Mouse (Mus musculus) urinary bladder, postnatal 25 days (tissue): Measurements from ENCODE around the gene Tatdn3.

Experiments
- DNase-seq: peaks from one replicate; pipeline ENCODE4 v3.0.0; 2022; ENCODE audit warnings: low spot score

The Tatdn3 gene

DNA sequence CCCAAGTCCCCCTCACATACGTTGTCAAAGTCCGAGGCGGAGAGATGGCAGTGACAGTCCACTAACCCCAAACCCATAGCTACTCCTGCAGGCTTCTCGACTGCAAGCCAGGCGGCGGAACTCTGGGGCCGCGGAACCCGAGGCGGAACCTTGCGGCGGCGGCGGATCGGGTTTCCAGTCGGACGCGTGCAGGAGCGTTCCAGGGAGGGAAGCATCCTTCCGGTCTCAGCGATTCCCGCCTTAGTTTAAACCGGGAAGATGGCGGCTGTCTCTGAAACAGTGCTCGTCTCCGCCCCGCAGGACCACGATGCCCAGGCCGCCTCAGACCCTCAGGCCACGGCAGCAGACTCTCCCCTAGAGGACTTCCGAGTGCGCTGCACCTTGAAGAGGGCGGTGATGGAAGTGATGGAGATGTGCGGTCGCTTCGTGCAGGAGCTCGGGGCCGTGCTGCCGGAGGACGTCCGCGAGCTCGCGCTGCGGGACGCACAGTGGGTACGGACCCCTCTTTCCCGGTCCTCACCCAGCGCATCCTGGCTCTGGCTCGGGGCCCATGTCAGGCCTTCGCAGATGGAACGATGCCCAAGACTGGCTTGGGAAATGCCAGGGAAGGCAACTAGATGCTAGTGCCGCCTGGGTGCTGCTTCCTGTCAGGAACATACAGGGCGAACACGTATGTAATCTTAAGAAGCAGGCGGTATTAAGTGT is at the start of gene Tatdn3, which contains the start of gene Nsl1:
Gene Tatdn3 (minus strand): TSS at position 152 of the 705 bp plus-strand sequence.
Gene Nsl1 (plus strand): TSS at position 232 of the 705 bp plus-strand sequence.
- DNase-seq: peak; percentile 94

DNA sequence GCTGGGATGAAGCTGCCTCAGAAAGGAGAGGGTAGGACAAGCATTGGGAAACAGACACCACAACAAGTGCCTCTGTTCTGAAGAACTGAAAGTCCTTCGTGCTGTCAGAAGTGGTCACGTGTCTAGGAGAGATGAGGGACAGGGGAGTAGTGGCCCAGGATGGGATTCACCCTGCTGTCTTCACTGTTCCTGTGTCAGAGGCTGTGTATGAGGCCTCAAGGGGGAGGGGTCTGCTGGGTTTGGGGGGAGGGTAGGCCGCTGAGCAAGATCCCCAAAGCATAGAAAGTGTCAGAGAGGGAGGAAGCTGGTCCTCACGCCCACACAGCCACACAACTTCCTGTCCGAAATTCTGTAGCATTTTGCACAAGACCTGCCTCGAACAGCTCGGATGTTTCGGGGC is 48.4 kb upstream of the Tatdn3 start:
- DNase-seq: no peak

DNA sequence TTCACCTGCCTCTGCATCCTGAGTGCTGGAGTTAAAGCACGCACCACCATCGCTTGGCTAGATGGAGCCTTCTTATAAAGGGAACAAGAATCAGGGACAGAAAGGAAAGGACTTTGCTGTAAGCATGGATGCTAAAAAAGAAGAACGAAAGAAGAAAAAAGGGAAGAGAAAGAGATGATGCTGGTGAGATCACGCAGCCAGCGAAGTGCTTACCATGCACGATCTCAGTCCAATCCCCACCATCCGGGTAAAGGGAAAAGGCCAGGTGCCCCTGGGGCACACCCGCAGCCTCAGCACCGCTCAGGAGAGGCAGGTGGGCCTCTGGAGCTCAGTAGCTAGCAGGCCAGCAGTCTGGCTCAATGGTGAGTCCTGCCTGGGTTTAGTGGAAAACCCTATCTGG is 47.2 kb upstream of the Tatdn3 start:
- no peak for DNase-seq

- DNase-seq: no peak
Observed at GRCm38 (mm10) chr1:191107306-191107705, 44.6 kb upstream of the Tatdn3 start.

GRCm38 (mm10) chr1:191105246-191105645 is 42.5 kb upstream of the Tatdn3 start:
- DNase-seq: no peak

DNA sequence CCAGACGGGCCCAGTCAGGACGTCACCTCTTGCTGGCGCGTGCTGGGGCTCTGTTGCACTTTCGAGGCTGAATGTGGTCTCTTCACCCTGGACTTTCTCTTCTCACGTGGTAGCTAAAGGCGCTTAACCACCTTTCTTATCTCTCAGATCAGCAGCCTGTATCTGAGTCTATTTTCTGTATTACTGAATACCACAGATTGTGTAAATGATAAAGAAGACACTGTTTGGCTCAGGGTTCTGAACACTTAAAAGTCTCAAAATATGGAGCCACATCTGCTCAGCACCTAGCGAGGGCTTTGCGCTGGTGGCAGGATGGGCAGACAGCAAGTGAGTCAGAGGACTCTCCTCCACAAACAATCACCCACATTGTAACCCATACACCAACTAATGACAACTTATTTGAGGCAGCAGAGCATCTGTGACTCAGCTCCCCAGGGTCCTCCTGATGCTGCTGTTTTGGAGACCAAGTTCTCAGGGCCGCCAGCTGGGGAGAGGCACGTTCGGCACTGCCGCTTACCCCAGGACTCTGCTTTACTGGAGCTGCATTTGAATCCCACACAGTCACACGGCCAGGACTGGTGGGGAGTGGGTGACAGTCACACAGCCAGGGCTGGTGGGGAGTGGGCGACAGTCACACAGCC is 40.1 kb upstream of the Tatdn3 start:
- no peak for DNase-seq

DNA sequence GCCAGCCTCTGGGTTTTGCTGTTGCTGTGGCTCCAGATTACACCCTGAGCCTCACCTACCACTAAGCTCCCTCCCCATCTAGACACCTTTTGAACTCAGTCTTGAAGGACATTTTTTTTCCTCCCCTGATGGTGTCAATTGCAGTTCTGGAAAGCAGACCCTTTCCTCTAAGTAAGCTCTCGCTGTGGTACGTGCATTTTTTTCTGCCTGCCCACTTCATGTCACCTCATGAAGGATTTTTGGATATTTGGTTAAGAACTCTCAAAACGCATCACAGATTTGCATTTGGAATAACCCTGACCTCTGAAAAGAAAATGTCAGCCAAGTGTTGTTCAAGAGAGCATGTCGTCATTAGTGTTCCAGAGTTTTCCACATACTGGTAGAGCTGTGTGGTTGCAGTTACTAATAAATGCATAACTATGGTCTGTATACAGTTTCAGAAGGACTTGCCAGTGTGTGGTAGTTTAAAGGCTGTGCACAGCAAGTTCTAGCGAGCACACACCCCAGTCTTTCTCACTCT is 37.1 kb upstream of the Tatdn3 start:
- DNase-seq: no peak

- no peak for DNase-seq
Observed at GRCm38 (mm10) chr1:191099114-191099513, 36.4 kb upstream of the Tatdn3 start.

DNA sequence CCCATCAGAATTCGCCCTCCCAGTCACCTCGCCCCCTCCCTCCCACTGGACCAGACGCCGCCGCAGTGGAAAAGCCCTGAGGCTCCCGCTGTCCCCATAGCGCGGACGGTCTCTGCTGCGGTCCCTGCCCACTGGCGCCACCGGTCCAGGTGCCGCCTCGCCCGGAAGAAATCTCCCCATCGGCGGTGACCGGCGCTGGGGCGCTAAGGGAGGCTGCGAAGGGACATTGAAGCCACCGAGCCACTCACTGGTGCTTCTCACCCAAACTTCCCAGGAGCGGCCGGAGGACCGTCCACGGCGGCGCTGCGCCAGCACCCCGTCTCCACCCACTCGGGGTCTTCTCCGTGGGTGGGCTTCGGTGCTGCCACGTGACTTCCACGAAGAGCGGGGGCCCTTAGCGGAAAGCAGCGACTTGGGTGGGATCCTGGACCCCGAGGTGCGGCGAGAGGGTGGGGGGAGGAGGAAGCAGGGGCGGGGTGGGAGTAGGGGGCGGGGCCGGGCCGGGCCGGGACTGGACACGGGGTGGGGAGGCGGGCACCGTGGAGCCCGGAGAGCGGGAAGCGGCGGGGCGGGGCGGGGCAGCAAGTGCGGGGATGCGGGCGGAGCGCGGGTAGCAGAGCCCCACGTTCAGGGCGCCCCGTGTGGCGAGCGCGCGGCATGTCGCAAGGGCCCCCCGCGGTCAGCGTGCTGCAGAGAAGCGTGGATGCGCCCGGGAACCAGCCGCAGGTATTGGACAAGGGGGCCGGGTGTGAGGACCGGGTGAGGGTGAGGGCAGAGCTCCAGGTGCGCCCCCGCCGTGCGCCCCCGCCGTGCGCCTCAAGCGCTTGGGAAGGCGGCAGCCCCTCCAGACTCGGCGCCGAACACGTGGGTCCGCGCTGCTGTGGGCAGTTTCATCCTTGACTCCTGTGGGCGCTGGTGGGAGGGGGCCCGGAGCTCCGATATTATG is 35.3 kb upstream of the Tatdn3 start, which contains the start of gene Batf3:
Gene Batf3 (plus strand): TSS at position 46 of the 946 bp plus-strand sequence.
- DNase-seq: peak; percentile 36

DNA sequence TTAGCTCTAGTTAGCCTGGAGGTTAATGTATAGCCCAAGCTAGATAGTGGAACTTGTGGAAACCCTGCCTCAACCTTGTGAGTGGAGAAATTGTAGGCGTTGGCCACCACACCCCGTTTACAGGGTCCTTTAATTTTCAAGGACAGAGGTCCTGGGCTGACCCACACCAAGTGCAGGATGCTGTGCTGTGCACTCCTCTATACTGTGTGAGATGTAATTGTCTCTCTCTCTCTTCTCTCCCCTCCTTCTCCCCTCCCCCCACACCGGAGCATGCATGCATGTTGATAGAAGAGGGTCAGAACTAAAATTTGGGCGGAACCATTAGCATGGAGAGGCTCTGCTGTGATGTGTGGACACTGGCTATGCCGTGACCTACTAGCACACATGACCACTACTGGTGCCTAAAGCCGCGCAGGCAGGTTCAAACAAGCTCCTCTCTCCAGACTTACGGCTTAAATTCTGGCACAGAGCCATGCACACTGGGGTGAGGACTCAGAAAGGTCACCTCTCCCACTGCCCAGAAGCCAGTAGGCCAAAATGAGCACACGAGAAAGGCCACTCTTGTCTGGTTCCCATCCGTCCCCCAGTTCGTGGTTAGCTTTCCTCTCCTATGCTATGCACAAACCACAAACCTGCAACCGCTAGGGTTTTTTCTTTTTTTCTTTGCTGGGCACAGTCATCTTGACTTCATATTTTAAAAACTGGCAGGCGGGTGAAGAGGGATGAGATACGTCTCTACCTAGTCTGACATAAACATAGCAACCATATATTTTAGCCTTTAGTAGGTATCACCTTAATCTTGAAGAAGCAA is 34.3 kb upstream of the Tatdn3 start:
- peak; percentile 11 for DNase-seq

DNA sequence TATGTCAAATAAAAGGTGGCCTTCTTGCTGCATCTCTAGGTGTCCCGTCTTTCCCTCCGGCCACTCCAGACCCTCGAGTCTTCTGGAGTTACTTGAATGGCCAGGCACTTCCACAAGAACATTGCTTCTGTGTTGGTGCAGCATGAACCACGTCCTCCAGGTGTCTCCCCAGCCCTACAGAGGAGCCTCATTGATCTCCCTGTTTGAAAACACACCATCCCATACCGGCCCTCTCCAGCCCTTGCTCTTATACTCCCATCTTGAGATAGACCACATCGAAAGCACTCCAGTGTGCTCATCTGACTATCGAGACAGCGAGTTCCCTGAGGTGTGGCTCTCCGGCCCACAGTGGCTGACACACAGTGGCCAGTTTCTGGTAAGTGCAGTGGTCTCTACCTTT is 32.3 kb upstream of the Tatdn3 start:
- DNase-seq: no peak

DNA sequence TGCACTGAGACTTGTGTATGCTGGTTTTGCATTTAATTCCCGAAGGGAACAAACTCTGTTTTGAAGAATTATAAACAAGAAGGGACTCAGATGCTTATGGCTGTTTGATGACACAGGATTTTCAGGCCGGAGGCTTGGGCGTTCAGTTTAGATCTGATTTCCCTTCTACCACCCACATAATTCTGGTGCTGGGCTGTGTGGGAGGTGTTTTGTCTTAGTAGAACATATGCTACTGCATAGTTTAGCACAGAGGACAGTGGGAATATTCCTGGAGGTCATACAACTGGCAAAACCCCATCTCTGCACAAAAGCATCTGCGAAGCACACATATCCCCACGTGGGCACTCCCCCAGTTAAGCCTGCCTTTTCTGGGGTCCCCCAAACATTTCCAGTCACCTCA is 30.8 kb upstream of the Tatdn3 start:
- no peak for DNase-seq

GRCm38 (mm10) chr1:191092050-191092449 is 29.3 kb upstream of the Tatdn3 start:
- DNase-seq: no peak

DNA sequence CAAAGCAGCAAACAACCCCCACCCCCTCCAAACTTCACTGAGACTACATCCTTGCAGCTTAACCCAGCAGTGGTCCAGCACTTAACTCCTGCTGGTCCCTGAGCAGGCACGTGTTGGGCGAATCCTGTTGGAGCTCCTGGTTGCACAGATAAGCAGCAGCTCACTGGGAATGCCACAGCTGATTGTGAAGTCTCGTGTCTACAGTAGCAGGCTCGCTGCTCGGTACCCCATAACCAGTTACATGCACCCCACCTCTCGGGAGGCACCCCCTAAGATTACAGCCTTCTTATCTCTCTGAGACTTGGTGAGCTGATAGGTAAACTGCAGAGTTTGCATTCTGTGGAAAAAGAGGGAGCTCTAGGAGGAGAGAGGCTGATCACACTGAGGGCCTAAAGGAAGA is 26.6 kb upstream of the Tatdn3 start:
- DNase-seq: no peak

DNA sequence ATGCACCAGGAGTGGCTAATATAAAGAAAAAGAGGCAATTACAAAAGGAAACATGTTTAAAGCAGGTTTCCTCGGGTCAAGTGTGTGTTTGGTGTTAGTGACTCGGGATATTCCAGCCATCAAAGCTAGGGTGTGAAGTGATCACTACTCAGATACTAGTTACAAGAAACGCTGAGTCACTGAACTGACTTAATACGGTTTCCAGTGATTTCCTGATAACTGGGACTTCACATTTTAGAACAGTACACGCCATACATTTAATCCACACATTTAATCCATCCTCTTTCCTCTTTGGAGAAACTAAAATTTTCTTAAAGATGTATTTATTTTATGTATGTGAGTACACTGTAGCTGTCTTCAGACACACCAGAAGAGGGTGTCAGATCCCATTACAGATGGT is 25.2 kb upstream of the Tatdn3 start:
- no peak for DNase-seq

GRCm38 (mm10) chr1:191086960-191087359 is 24.2 kb upstream of the Tatdn3 start:
- no peak for DNase-seq

DNA sequence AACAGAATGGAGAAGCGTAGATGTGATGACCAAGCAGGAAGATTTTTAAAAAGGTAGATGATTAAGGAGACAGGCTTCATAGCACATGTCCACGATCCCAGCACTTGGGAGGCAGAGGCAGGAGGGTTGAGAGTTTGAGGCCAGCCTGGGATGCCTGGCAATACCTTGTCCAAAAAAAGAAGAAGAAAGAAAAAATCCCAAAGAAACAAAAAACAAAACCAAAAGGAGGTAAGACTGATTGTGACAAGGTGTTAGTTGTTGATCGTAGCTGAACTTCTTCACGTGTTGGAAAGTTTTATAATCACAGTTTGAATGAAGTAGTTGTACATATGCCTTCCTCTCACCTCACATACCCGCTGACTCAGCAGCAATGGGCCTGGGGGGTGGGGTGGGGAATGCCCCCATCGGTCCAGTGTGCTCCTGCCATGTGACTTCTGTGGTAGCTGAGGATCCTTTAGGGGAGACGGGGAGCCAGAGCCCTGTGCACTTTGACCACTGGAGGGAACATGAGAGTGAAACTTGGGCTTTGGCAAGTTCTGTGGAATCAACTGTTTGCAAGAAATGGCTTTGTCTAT is 23.7 kb upstream of the Tatdn3 start:
- no peak for DNase-seq

GRCm38 (mm10) chr1:191085597-191085996 is 22.9 kb upstream of the Tatdn3 start:
- DNase-seq: no peak

DNA sequence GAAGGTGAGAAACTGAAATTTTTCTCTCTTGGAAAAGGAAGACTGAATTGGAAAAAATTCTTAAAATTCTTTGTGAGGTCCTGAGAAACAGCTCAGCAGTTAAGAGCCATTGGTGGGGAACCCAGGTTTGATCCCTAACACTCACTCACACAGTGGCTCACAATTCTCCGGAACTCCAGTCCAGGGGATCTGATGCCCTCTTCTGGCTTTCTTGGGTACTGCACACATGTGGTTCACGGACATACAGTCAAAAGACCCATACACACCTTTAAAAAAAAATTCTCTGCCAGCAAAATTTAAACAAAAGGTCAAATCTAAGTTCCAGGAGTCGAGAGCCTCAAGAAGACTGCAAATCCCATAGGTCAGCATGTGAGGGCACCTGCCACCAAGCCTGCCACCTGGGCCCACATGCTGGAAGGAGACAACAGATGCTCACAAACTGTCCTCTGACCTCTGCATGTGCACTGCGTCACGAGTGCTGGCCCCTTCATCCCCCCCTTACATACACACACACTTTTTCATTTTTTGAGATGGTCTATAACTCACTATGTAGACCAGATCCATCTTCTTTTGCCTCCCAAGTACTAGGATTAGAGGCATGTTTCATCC is 22.3 kb upstream of the Tatdn3 start:
- peak; percentile 36 for DNase-seq

DNA sequence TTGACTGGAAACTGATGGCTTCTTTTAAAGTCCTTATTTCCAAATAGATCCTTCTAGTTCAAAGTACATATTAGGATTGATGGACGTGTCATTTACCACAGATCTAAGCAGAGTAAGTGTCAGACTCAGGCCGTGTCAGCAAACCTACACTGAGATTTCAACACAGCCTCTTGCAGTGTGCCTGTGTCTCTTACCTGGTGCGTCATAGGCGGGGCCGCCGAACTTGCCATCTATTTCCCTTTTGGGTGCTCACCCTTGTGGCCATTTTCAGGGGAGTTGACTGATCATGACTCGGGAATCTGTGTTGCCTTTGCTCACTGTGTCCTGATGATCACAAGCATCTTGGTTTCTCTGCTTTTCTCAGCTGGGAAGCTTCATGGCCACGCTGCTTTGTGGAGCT is 20.5 kb upstream of the Tatdn3 start:
- no peak for DNase-seq
